Mouse (Mus musculus) cerebral cortex, adult 2 months (tissue): Measurements from ENCODE around the gene Hinfp.

Source experiments
- WGBS: fragments of 180-500 bp; shearing (Covaris S2); methylation state at CpG from one replicate; pipeline ENCODE4 v1.1.7; 2018; 5-methylcytosine and 5-hydroxymethylcytosine counted together

Gene Hinfp

GRCm38 (mm10) chr9:44311136-44312134 lies 6.0 kb upstream of the Hinfp start:
- WGBS, result 47% methylated on average over 27 of the region's 27 CpGs

DNA sequence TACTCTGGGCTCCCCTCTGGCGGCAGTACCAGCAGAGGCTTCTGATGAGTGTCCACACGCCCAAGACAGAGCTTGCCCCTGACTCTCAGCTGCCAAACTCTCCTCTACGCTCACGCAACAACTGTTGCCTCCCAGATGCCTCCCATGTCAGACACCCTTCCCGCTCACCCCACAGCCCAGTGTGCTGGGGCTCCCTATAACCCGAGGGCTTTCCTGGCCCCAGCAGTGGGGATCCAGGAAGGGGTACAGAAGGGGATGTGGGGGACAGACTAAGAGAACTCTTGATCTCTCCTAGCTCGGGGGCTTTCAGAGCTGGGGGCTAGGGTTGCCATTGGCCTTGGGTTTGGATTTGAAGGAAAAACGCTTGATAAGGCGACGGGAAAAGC lies 5.3 kb upstream of the Hinfp start:
- WGBS, result 56% methylated on average over 10 of the region's 10 CpGs

- 70% methylated on average over 3 of the region's 3 CpGs for WGBS
Observed at GRCm38 (mm10) chr9:44309756-44310155, 4.3 kb upstream of the Hinfp start.

DNA sequence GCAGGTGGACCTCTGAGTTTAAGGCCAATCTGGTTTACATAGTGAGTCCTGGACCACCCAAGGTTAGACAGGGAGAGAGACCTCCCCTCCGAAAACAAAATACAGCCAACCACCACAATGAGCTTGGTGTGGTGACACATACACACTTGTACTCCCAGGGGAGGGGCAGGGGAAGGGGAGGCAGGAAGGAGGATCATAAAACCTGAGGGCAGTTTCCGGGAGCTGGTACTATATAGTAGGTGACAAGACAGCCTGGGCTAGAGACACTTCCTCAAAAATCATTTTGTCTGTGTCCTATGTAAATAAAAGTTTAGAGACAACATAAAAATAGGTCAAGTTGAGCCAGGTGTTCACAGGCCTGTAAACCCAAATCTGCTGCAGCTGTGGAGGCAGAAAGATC lies 1.8 kb upstream of the Hinfp start:
- WGBS, result 86% methylated on average over 2 of the region's 2 CpGs

- WGBS, result 72% methylated on average over 6 of the region's 6 CpGs
Observed at GRCm38 (mm10) chr9:44306532-44306931, 1.1 kb upstream of the Hinfp start.

GRCm38 (mm10) chr9:44300001-44300400 lies 5.5 kb downstream of the Hinfp start:
- WGBS, result 96% methylated on average over 3 of the region's 3 CpGs

GRCm38 (mm10) chr9:44292490-44292889 lies 13.0 kb downstream of the Hinfp start:
- 61% methylated on average over 3 of the region's 3 CpGs for WGBS

DNA sequence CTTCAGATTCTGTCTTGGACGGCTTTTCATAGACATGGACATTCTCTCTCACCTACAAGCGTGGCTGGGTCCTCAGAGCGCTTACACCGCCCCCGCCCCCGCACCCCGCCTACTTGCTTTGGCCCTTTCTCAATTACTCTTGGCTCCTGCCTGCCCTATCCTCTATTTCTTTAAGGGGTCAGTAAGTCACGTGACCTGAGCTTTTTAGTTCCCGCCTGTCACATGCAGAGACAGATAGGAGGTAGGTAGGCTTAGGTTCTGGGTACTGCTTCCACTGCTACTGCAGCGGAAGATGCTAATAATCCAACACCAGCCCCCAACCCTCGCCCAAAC lies 16.5 kb downstream of the Hinfp start:
- 13% methylated on average over 11 of the region's 11 CpGs for WGBS

DNA sequence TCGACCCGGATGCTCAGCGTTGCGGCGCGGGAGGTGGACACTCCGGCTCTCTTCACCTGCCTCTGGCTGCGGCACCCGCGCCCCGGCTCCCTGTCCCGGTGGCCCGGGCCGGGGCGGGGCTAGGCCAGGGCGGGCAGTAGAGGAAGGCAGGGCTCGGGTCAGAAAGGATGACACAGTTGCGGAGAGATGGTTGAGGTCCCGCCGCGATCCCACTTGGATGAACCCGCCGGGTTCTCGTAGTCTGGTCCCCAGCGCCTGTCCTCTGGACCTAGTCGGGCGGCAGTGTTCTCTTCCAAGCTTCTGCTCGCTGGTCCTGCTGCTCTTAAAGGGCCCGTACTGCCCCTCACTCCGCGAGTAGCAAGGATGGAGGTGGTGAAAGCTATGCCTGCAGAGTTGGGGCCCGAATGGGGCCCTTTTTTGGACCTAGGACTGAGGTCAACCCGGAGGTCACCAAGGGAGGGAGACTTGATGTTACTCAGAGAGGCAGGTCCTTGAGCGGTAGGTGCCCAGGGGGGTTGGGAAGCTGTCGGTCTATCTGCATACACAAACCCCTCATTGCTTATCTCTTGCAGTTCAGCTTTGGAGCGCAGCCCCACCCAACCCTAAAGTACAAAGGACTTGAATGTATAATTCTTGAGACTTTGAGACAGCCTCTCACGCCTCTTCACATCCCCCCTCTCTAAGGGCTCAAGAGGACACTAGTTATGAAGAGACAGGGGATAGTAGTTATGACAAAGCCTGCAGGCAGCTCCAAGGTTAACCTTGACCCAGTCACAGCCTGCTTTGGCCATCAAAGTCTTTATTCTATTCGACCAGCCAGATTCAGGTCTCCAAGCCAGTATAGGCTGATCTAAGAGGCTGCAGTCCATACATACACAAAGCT lies 17.2 kb downstream of the Hinfp start, which contains the start of gene Abcg4:
TSS of gene Abcg4 (minus strand) at position 540 of the 883 bp plus-strand sequence.
- WGBS, result 2% methylated on average over 38 of the region's 38 CpGs

- WGBS, result under 1% methylated on average over 46 of the region's 47 CpGs
Observed at GRCm38 (mm10) chr9:44287401-44288075, 17.9 kb downstream of the Hinfp start.

DNA sequence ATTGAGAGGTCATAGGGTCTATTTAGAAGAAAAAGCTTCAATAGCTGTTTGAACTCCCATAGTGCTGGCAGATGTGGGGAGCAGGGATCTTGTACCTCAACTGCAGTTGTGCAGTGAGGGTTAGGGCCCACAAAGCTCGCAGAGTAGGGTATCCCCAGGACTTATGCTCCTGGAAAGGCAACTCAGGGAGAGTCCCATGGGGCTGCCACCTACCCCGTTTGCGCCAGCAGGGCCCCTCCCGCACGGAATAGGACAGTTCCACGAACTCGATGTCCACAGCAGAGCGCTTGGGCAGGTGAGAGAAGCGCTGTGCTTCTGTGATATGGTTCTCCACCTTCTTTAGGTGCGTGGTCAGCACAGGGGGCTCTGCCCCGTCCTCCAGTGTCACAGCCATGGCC lies 18.5 kb downstream of the Hinfp start:
- 9% methylated on average over 11 of the region's 11 CpGs for WGBS

GRCm38 (mm10) chr9:44286256-44286850 lies 19.1 kb downstream of the Hinfp start:
- 14% methylated on average over 6 of the region's 6 CpGs for WGBS

GRCm38 (mm10) chr9:44283183-44283582 lies 22.3 kb downstream of the Hinfp start:
- 66% methylated on average over 5 of the region's 5 CpGs for WGBS

GRCm38 (mm10) chr9:44269973-44270372 lies 35.5 kb downstream of the Hinfp start:
- 75% methylated on average over 4 of the region's 4 CpGs for WGBS

- WGBS, result 86% methylated on average over 3 of the region's 3 CpGs
Observed at GRCm38 (mm10) chr9:44269077-44269476, 36.4 kb downstream of the Hinfp start.

DNA sequence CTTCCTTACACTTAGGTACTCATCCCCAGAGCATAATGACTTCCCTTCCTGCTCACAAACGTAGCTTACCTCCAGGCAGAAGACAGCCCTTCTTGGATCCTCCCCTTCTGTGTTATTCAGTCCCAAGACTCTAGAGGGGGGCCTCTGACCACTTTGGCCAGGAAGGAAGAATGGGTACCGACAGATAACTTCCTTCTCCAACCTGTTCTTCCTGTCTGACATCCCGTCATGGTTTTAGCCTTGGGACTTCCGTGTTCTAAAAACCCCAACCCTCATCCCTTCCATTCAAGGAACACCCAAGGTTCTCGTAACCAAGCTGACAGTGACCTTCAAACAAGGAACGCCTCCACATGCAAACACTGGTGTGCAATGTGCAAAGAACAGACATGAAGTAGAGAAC lies 37.0 kb downstream of the Hinfp start, which contains the start of gene Nlrx1:
TSS of gene Nlrx1 (minus strand) at position 168 of the 400 bp plus-strand sequence.
- WGBS, result 68% methylated on average over 6 of the region's 6 CpGs

DNA sequence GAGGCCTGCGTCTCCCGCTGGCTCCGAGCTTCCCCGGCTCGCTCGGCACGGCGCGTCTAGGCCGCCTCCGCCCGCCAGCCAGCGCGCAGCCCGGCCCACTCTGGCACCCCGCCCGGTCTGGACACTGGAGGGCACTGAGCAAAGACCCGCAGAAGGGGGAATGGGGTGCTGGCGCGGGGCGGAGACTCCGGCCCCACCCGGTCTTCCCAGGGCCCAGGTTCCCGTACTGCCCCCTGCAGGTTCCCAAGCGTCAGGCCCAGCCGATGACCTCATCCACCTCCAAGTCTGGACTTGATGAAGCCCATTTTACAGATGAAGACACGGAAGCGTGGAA lies 37.5 kb downstream of the Hinfp start:
- WGBS, result 4% methylated on average over 28 of the region's 28 CpGs

GRCm38 (mm10) chr9:44267319-44268026 lies 38.0 kb downstream of the Hinfp start:
- WGBS, result 10% methylated on average over 23 of the region's 23 CpGs

DNA sequence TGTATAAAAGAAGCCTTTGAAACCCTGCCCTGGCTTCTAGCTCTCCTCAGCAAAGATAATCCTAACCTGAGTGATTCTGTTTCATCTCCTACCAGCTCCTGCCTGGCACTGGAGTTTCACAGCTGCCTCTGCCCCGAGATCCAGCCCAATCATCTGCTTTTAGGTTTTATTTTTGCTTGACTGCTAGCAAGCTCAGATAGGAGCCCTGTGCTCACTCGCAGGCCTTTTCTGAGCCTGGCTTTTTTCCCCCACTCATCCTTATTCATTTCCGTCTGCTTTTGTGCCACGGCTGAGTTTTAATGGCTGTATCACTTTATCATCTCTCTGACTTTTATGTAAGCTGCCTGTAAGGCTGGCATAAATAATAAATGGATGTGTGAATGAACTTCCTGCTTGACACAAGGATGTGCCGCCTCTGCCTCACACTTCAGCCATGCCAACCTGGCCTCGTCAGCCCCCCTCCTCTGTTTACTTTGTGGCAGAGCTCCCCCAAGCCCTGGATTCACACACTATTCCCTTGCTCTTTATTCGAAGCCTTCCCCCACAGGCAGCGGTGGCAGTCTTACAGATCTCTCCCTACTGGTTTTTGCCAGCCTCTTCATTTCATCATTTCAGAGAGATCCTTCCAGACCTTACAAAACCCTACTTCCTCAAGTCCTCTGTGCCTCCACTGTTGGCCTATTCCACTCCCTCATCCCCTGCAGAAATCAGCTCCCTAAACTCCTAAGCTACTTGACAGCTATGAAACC lies 38.8 kb downstream of the Hinfp start:
- 27% methylated on average over 8 of the region's 8 CpGs for WGBS

DNA sequence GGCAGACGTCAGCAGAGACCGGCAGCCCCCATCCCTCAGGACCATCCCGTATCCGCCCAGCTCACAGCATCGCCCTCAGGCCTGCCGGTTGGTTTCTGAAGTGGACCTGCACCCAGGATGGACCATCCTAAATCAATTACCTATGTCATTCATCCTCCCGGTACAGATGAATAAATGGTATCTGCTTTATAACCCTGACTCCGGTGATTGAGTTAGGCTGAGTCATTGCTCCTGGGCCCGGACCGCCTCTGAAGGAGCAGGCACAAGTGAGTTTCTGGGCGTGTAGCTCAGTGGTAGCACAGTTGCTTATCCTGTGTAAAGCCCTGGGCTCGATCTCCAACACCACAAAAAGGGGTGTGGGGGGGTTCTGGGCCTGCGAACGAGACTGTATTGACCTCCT lies 44.1 kb downstream of the Hinfp start:
- 88% methylated on average over 14 of the region's 14 CpGs for WGBS
